Mouse (Mus musculus): ENCODE measurements around the gene Rnf31.

Rnf31 gene

DNA sequence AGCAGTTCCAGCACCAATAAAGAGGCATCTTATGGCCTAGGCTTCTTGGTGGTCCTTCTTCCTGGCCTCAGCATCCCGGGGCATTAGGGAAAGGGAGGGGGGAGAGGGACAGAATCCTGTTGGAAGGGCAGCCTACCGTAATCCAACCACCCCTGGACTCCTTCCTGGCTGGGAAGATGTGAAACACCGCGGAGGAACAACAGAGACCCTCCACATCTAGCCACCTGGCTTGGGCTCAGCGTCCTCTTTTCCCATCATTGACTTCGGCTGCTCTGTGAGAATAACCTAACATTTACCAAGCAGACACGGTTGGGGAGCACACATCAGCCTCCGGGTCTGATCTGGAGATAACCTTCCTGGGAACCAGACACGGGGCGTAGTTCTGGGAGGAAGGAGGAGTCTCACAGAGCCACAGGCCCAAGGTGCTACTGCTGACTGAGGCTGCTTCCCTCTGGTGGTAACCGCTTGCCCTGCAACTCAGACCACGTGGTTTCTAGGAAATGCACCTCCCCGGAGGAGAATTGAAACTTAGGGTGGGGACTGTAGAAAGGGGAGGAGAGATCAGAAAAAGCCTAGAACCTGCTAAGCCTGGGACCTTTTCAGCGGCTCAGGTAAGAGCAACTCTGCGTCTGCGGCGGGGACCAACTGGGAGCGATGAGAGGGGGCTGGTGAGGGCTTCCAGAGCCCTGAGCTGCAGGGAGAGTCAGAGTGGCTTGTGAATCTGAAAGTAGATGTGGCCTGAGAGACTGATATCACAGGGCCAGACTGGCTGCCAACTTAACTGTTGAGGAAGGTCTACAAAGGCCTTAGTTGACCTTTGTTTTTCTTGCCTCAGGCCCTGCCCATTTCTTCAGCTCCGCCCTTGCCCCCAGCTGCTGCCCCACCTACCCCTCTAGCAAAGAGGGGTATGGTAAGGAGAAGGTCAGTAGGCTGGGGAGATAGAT, 12.4 kb downstream of the Rnf31 start:
- peak; percentile 73 for DNase-seq (ENCODE audit: low read depth, low spot score)

DNA sequence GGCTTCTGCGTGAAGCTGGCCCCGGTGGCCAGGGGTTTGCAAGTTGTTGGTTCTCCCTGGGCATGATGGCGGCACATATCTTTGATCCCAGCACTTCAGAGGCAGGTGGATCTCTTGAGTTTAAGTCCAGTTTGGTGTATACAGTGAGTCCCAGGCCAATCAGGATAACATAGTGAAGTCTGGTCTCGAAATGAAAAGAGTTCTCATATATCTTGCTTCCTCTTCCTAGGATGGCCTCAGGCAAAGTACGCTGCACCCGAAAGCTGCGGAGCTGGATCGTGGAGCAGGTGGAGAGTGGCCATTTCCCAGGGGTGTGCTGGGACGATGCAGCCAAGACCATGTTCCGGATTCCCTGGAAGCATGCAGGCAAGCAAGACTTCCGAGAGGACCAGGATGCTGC, 13.3 kb downstream of the Rnf31 start:
- no peak for DNase-seq (ENCODE audit: low read depth, low spot score)

- no peak for DNase-seq (ENCODE audit: low read depth, low spot score)
Measured at GRCm38 (mm10) chr14:55605743-55606459, 14.4 kb downstream of the Rnf31 start.

GRCm38 (mm10) chr14:55608339-55608738, 16.8 kb downstream of the Rnf31 start:
- DNase-seq (ENCODE audit: low read depth, low spot score) = no peak

- no peak for DNase-seq (ENCODE audit: low read depth, low spot score)
Measured at GRCm38 (mm10) chr14:55613346-55613745, 21.8 kb downstream of the Rnf31 start.

DNA sequence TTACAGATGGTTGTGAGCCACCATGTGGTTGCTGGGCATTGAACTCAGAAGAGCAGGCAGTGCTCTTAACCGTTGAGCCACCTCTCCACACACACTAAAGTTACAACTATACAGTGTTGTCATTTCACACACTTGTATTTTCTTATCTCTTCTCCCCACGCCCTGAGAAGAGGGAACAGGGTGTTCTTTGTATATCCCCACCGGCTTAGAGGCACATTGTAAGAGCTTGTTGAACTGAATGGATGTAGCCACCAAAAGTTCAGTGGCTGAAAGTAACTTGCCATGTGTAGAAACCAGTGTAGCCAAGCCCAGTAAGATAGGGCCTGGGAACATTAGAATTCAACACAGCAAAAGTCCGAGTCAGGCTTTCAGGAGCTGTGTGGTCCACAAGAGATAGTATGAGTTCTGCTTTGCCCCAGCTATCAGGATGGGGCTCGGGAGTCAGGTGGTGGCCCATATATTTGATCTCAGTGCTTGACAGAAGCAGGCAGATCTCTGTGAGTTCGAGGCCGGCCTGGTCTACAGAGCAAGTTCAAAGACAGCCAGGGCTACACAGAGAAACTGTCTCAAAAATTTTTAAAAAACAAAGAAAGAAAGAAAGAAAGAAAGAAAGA, 23.2 kb downstream of the Rnf31 start:
- no peak for DNase-seq (ENCODE audit: low read depth, low spot score)

DNA sequence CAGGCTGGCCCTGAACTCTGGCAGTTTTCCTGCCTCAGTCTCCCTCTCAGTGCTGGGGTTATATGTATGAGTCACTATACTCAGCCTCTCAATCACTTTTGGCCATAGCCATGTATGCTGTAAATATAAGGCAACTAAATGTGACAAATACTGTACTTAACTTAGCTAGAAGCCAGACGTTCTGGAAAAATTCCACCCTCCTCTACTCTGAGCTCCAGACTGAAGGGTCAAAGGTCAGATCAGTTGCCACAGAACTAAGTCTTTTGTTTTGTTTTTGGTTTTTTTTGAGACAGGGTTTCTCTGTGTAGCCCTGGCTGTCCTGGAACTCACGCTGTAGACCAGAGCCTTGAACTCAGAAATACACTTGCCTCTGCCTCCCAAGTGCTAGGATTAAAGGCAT, 24.4 kb downstream of the Rnf31 start:
- DNase-seq (ENCODE audit: low read depth, low spot score) = no peak

GRCm38 (mm10) chr14:55616844-55617243, 25.3 kb downstream of the Rnf31 start:
- no peak for DNase-seq (ENCODE audit: low read depth, low spot score)

DNA sequence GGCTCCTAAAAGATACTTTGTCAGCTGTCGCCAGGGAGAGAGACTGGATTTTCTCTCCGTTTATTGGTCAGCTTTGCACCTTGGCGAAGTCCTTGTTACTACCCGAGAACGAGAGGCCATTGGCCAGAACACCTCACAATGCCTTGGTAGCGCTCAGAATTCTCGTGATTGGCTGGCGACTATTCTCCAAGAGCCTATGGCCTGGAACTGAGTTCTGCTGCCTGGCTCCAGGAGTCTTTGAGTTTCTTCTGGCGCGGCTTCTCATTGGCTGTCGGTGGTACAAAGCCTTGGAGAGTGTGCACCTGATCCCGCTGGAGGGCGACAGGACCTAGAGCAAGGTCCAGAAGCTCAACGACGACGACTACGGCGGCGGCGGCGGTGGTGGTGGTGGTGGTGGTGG, 26.3 kb downstream of the Rnf31 start, which contains the start of gene Rec8:
Gene Rec8 (plus strand): TSS at position 216 of the 400 bp plus-strand sequence.
- peak; percentile 41 for DNase-seq (ENCODE audit: low read depth, low spot score)

- DNase-seq (ENCODE audit: low read depth, low spot score) = no peak
Measured at GRCm38 (mm10) chr14:55618486-55619195, 27.1 kb downstream of the Rnf31 start.

DNA sequence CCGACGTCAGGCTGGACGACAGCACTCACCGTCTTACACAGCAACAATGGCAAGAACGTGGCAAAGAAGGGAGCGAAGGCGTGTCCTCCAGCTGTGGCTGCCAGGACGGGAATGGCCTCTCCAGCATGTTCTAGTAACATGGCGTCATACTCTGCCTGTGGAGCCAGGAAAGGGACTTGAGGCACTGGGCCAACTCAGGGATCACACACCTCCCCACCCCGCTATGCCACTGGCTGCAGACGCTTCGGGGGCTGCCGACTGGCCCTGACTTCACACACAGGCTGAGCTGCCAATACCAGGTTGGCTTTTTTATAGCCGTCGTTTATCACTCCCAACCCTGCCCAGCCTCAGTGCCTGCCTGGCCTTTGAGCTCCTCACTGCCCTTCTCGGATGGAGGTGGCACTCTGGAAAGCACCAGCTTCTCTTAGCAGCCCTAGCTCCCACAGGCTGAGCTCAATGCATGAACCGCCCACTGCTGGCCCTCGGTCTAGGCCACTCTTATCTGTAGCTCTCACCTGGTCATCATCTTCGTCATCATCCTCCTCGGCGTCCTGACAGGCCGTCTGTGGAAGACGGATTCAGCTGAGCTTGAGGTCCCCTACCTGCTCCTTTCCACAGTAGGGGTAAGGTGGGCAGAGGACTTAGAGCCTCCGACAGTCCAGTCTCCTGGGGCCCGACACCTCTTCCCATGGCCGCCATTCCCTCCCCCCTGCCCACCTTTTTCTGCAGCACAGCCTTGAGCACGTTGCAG, 36.7 kb downstream of the Rnf31 start:
- DNase-seq (ENCODE audit: low read depth, low spot score) = no peak

DNA sequence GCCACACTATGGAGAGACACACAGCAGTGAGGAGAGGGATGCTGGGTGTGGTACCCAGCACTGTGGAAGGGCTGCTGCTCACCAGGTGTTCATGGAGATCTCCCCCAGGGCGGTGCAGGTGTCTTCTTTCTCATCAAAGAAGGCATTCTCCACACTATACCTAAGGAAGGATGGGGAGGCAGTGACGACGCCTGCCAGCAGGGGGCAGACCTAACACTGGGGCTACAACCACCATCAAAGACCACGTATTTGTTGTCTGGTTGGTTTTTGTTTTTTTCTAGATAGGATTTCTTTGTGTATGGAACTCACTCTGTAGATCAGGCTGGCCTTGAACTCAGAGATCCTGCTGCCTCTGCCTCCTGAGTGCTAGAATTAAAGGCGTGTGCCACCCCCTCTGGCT, 37.8 kb downstream of the Rnf31 start:
- no peak for DNase-seq (ENCODE audit: low read depth, low spot score)

GRCm38 (mm10) chr14:55634874-55635522, 43.5 kb downstream of the Rnf31 start:
- DNase-seq (ENCODE audit: low read depth, low spot score) = no peak

GRCm38 (mm10) chr14:55635523-55636007, 44.1 kb downstream of the Rnf31 start, which contains the start of gene Ipo4:
TSS of gene Ipo4 (minus strand) at chr14:55635957.
- peak; percentile 90 for DNase-seq (ENCODE audit: low read depth, low spot score)

- no peak for DNase-seq (ENCODE audit: low read depth, low spot score)
Measured at GRCm38 (mm10) chr14:55637795-55638194, 46.3 kb downstream of the Rnf31 start, which contains the start of gene Gm49378. TSS of gene Gm49378 (minus strand) at chr14:55637895.

DNA sequence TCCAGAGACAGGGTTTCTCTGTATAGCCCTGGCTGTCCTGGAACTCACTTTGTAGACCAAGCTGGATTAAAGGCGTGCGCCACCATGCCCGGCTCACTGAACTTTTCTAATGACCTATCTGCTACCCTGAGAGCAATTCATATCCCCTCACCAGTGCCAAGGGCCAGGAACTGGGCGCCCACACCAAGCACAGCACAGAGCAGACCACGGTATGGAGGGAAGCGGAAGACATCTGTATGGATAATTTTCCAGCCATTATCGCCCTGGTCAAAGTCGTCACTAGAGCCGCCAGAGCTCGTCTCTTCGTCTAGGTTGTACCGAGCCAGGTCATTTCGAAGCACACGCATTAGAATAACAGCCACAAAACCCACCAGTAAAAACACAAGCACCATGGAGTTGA, 49.3 kb downstream of the Rnf31 start:
- DNase-seq (ENCODE audit: low read depth, low spot score) = no peak

DNA sequence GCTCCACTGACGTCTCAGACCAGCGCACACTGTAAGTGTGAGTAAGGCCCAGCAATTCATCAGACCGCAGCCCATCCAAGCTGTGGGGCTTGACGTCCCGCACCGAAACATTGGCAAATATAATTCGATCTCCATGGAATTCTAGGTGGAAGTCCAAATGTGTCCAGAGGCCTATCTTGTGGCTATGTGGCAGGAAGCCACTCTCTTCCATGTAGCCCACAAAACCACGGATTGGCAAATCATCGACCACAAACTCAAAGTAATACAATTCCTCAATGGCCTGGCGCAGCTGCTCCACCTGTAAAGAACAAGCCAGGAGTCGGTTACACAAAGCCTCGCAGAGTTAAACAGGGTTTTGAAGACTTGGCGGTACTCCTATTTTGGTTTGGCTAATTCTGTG, 49.8 kb downstream of the Rnf31 start:
- no peak for DNase-seq (ENCODE audit: low read depth, low spot score)

DNA sequence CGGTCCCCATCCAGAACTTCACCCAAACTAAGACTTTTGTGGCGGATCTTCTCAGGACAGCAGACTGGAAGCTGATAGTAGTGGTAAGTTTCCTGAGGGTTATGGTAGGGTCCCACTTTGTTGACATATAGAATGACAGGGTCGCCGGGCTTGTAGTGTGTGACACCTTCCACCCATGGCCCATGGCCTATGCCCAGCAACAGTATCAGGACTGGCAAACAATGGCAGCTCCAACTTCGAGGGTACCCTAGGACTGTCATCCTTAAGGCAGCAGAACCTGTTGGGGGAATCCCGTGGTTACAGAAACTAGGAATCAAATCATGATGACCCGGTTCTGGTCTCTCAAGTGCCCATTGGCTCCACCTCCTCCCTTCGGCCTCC, 51.2 kb downstream of the Rnf31 start:
- DNase-seq (ENCODE audit: low read depth, low spot score) = no peak

DNA sequence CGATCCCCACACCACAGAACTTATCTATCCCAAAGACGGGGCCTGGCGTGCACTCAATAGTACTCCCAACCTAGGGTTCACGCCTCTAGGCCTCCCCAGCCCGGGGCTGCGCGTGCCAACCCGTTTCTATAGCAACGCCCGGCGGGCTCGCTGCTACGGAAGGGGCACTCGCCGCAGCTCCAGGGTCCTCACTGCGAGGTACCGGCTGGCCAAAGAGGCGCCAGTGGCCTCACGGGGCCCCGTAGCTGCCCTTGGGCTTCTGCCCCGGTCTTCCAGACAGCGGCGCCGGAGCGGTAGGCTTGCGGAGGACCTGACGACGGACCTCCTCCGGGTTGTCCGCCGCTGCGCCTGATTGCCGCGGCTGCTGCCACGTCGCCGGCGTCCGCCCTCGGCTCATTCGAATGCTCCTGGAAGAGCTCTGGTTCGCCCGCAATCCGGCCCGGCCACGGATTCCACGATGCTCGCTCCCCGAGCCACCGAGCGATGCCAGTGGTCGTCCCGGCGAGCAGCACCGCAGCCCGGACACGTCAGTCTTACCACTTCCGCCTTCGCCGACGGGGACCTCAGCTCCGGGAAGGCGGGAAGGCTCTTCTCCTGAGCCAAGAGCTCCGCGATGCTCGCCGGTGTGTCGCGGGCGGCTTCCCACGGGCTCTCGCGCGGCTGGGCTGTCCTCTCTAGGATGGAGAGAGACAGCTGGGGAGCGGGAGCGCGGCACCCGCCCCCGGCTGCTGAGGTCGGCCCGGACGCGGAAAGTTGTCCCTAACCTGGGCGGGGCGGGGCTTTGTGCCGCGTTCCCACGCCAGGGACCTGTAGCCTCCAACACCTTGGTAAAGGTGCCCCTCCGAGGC, 51.8 kb downstream of the Rnf31 start, which contains the start of gene Tm9sf1:
Gene Tm9sf1 (minus strand): TSS at position 747 of the 848 bp plus-strand sequence.
- DNase-seq (ENCODE audit: low read depth, low spot score) = peak; percentile 73

All from telencephalon, adult 2 months (tissue).